Mouse (Mus musculus) layer of hippocampus, adult 2 months (tissue): ENCODE results near the gene Sec14l3. TPM values are rescaled to one million over a fixed set of nuclear protein-coding genes. Genes with fewer than 3 reads are reported as not detected.
"Not testable (repeated sequence)": the region's sequence is repeated elsewhere in the genome, so short reads cannot be mapped to it uniquely, and the experiment has no call there.

Experiments used
- DNase-seq, 2 experiments: peaks; one replicate each; pipeline ENCODE4 v3.0.0; 2022; ENCODE audit warnings: low spot score in 2 of 2
- H3K27ac ChIP-seq: fragments of 200-600 bp; 2 replicates; pipeline ENCODE4 v1.8.1; 2022
- H3K4me3 ChIP-seq: fragments of 200-600 bp; 2 replicates; pipeline ENCODE4 v1.8.1; 2022; ENCODE audit warnings: mild to moderate bottlenecking
- CTCF ChIP-seq: fragments of 200-600 bp; conservative IDR thresholded peaks from 2 replicates; pipeline ENCODE4 v1.8.1; 2022; ENCODE audit warnings: antibody characterized with exemption, mild to moderate bottlenecking, moderate library complexity
- long read RNA-seq, 2 experiments: library from polyadenylated mRNA; stranded (forward); transcript quantifications; one replicate each; pipeline ENCODE4 v2.0.0; 2021; ENCODE audit warnings: borderline mapping rate in 2 of 2
- total RNA-seq, 2 experiments: library from RNA; stranded (reverse); gene quantifications; 2 replicates each; pipeline ENCODE4 v1.2.3; 2021

Sec14l3 gene
- 1 to 10 TPM; 1.3 to 2.6 TPM for total RNA-seq
- long read RNA-seq, experiment 1, partial matches to known transcripts: 1 of 1 reads
- long read RNA-seq, experiment 1, other reads (novel, unspliced or antisense): 0 of 1 reads
- long read RNA-seq, experiment 2, partial matches to known transcripts: 0 of 1 reads
- long read RNA-seq, experiment 2, other reads (novel, unspliced or antisense): 1 of 1 reads

DNA sequence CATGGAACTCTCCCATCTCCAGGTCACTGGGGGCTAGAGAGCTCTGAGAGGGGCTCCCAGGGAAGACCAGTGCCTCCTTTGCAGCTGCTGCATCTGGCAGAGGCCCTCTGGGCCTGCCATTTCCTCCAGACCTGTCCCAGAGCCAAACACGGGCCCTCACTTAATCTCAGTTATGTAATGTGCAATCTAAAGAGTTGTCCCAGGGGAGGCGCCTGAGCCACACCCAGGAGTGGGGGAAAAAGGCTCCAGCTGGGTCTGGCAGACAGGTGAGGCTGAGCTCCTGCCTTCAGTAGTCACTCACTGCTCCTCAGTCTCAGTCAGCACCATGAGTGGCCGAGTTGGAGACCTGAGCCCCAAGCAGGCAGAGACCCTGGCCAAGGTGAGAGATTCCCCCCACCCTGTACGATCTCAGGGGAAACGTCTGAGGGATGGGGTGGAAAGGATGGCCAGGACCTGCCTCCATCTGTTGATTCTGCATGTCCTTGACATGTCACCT is at the start of gene Sec14l3:
Sec14l3 (plus strand) TSS at position 215 of the 496 bp plus-strand sequence.
- Histone ChIP-seq H3K27ac (no peak within 1 kb of the TSS), H3K4me3 (no peak within 1 kb of the TSS)
- TF ChIP-seq CTCF: no peak
- DNase-seq: no peak

DNA sequence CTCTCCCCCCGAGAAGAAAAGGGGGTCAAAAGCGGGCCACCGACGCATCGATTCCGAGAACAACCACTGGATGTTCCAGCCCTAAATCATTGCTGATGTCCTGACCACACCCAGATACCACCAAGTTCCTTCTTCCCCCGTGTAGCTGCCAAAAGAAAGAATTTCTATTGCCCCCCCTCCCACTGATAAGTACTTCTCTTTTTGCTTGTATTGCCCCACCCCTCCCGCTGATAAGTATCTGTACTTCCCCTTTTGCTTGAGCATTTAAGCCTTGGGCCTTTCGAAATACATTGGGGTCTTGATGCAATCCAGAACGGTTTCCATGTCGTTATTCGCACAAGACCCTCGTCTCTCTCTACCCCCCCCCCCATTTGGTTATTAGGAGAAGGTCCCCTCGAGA is 48.8 kb upstream of the Sec14l3 start:
- not testable (repeated sequence) for H3K4me3 ChIP-seq, H3K27ac ChIP-seq, DNase-seq

DNA sequence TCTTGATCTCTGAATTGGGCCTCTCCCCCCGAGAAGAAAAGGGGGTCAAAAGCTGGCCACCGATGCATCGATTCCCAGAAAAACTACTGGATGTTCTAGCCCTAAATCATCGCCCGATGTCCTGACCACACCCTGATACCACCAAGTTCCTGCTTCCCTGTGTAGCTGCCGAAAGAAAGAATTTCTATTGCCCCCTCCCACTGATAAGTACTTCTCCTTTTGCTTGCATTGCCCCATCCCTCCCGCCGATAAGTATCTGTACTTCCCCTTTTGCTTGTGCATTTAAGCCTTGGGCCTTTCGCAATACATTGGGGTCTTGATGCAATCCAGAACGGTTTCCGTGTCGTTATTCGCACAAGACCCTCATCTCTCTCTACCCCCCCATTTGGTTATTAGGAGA is 42.5 kb upstream of the Sec14l3 start:
- not testable (repeated sequence) for H3K4me3 ChIP-seq, DNase-seq, H3K27ac ChIP-seq

DNA sequence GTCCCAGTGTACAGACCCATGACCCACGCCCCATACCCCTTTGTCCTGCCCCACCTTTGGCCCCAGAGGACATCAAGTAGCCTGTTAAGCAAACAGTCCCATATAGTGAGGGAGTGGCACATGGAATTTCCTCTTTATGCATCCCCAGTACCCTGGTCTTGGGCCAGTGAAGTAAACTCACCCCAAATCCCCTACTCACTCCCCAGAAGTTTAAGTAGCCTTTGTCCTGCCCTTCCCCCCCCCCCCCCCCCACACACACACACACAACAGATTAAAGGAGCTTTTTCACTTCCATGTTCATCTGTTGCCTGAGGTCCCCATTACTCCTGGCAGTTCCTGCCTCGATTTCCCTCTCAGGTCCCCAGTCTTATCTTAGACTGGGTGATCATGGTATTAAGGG is 41.3 kb upstream of the Sec14l3 start:
- DNase-seq: no peak
- Histone ChIP-seq H3K27ac (no peak overlapping the region), H3K4me3 (no peak overlapping the region)
- no peak for TF ChIP-seq CTCF

DNA sequence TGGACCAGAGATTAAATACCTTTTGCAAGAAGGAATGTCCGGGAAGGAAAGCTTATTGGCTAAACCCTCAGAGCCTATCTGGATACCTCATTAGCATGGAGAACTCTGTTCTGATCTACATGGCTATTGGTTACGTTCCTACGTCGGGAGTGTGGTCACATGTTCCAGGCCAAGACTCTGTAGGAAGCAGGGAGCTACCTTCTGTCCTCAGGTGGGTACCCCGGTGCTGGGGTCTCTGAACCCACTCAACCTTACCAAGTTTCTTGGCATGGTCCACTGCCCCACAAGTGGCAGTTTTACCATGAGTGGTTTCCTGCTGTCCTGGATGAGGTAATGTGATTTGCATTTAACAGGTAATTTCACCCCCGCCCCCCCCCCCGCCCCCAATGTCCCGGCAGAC is 37.6 kb upstream of the Sec14l3 start:
- Histone ChIP-seq H3K27ac (no peak overlapping the region), H3K4me3 (no peak overlapping the region)
- DNase-seq: no peak
- TF ChIP-seq CTCF: no peak

DNA sequence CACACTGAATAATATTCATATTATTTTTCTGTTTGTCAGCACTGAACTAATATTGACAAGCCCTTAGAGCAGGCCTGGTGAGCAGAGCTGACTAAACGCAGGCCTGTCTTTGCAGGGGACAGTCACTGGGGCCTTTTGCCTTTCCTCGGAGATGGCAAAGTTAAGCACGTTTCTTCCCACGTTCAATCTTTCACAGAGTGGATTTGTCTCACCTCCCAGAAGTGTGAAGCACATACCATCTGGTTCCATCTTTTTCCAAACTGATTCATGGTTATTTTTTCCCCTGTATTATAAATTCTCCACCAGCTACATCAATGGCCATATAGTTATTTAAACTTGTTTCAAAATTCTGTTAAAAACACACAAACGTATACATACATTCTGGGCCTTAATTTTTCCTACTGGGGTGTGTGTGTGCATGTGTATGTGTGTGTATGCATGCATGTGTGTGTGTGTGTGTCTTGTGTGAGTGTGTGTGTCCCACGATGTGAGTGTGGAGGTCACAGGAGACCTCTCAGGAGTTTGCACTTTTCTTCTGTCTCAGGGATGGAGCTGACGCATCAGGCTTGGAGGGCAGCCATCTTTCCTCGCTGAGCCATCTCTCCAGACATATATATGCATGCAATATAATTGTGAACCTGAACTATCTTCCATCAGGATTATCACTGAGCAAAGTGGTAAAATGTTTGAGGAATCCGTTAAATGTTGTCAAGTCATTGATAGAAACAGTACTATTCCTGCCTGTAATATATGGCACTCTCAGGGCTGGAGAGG is 36.9 kb upstream of the Sec14l3 start:
- Histone ChIP-seq H3K27ac (no peak overlapping the region), H3K4me3 (no peak overlapping the region)
- peak; percentile 29 to 35 for DNase-seq
- TF ChIP-seq CTCF: no peak

DNA sequence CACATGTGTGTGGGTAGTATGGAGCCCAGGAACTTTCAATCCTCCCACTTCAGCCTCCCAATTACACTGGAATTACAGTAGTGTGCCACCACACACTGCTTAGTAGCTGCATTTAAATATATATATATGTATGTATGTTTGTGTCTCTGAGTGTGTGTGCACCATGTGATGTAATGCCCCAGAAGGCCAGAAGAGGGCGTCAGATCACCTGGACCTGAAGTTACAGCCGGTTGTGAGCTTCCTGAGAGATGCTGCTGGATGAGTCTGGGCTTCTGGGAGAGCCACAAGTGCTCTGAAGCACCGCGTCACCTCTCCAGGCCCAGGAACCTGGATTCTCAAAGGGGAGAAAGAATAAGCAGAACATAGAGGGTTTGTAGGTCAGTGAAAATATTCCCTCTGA is 35.3 kb upstream of the Sec14l3 start:
- Histone ChIP-seq H3K4me3 (no peak overlapping the region), H3K27ac (no peak overlapping the region)
- no peak for DNase-seq
- TF ChIP-seq CTCF: peak; percentile 15; the same call in 1 of the 2 replicates

DNA sequence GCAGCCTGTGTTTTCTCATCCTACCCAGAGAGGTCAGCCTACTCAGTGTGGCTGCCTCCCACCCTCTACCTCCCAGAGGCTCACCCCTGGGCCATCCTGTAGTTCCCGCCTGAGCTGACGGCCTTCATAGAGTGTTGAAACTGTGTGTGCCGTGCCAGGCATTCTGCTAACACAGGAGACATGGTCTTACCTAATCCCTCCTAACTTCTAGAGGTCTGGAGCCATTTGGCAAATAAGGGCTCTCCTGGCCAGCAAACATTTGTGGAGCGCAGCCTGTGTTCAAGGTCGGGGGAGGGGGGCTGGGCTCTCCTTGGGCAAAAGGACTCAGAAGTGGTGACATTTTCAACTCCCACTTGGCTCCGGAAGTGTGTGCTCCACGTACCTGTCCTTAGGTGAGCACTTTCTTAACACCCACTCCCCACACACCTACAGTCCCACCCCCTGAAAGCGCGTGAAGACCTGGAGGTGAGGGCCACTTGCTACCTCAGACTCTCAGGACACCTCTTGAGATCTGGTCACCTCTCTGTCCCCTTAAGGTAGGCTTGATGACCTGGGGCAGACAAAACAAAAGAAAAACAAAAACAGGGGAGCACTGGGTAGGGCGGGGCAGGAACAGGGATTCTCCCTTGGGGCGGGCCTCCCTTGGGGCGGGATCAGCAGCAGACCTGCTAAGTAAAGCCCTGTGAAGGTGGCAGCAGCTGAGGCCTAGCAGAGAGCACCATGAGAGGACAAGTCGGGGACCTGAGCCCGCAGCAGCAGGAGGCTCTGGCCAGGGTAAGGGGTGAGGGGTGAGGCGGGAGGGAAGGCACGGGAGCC is 33.3 kb upstream of the Sec14l3 start, which contains the start of gene Sec14l4:
Sec14l4 (plus strand) TSS at position 337 of the 816 bp plus-strand sequence.
- H3K27ac ChIP-seq: no peak within 1 kb of the TSS
- H3K4me3 ChIP-seq: no peak within 1 kb of the TSS
- TF ChIP-seq CTCF: no peak
- no peak for DNase-seq

DNA sequence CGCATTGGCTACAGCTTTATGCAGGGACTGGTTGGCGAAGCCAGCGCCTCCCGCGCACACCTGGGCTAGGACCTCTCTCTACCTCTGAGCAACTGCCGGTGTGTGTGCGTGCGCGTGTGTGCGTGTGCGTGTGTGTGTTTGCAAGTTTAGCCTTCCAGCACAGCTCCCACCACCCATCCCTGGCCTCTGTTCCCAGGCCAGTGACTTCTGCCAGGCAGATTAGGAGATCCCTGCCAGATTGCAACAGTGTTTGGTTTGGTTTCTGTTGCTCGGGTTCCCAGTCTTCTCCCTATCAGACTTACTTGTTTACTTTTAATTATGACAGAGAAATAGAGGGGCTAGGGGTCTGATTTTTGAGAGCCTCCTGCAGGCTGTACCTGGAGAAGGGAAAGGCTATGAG is 32.7 kb upstream of the Sec14l3 start:
- Histone ChIP-seq H3K4me3 (no peak overlapping the region), H3K27ac (no peak overlapping the region)
- no peak for TF ChIP-seq CTCF
- DNase-seq: no peak

DNA sequence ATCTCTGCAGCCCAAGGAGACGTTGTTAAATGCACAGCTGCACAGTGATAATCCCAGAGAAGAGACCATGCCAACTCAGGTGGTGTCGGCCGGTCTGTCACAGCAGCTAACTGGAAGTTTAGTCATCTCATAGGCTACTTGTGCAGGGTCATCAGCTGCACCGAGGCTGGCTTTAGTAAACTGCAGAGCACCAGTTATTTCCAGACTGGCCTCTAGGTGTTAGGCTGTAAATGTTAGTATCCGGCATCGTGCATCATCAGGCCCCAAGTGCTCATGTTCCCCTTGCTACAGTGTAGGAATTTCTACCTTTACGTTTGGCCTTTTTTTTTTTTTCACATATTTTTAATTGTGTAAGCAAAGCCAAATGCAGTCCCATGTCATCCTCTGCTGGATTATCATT is 31.2 kb upstream of the Sec14l3 start:
- TF ChIP-seq CTCF: no peak
- no peak overlapping the region for H3K27ac ChIP-seq
- no peak overlapping the region for H3K4me3 ChIP-seq
- DNase-seq: no peak

DNA sequence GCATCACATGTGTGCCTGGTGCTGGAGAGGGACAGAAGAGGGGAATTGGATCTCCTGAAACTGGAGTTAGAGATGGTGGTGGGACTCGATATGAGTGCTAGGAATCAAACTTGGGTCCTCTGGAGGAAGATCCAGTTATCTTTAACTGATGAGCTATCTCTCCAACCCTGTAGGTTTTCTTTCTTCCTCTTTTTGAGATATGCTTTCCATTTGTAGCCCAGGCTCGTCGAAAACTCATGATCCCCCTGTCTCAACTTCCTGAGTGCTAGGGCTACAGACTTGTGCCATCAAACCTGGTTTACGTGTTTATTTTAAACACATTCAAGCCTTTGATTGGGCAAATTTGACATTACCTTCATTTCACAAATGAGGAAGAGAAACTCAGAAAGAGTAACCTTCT is 30.5 kb upstream of the Sec14l3 start:
- H3K27ac ChIP-seq: no peak overlapping the region
- no peak for TF ChIP-seq CTCF
- no peak for DNase-seq
- no peak overlapping the region for H3K4me3 ChIP-seq

DNA sequence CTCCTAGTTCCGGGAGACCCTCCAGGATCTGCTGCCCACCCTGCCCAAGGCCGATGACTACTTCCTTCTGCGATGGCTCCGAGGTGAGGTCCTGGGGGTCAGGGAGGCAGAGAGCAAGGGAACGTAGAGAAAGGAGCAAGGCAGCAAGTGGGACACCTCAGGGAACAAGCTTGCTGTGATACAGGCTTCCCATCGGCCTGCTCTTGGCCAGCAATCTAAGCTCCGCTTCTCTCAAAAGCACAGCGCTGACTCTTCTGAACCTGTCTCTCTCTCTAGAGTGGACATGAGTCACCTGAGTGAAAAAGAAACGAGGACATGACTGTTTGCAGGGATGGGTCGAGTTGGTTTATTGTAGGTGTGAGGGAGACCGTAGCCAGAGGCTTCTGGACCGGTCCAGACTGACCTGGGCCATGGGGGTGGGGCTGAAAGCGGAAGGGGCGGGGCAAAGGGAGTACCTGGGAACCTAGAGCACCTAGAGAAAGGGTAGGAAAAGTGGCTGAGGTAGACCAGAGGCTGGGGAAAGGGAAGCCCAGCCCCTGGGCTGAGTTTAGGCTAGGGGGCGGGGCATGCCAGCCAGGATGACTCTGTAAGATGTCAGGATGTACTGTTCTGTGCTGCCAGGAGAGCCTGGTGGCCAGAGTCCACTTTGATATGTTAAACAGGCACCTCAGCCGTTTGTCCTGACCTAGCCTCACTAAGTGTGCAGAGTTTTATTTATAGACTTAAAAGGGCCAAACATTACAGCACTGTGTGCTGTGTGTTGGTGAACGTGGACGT is 29.3 kb upstream of the Sec14l3 start:
- no peak for TF ChIP-seq CTCF
- DNase-seq: no peak
- Histone ChIP-seq H3K27ac (no peak overlapping the region), H3K4me3 (no peak overlapping the region)
